Mouse (Mus musculus) T-helper 17 cell (primary cell): Measurements from ENCODE around the gene Sf3b2.

ENCODE experiments used
- in situ Hi-C, 2 experiments: fragments of 300-600 bp; cut with MboI, MseI; formaldehyde crosslinking; loops; 1 replicate in 1 of 2; 2 replicates in 1 of 2; pipeline ENCODE4 v1.15.1; 2025; ENCODE audit warnings: high pct_unique_total_duplicates in 2 of 2

The Sf3b2 gene

DNA sequence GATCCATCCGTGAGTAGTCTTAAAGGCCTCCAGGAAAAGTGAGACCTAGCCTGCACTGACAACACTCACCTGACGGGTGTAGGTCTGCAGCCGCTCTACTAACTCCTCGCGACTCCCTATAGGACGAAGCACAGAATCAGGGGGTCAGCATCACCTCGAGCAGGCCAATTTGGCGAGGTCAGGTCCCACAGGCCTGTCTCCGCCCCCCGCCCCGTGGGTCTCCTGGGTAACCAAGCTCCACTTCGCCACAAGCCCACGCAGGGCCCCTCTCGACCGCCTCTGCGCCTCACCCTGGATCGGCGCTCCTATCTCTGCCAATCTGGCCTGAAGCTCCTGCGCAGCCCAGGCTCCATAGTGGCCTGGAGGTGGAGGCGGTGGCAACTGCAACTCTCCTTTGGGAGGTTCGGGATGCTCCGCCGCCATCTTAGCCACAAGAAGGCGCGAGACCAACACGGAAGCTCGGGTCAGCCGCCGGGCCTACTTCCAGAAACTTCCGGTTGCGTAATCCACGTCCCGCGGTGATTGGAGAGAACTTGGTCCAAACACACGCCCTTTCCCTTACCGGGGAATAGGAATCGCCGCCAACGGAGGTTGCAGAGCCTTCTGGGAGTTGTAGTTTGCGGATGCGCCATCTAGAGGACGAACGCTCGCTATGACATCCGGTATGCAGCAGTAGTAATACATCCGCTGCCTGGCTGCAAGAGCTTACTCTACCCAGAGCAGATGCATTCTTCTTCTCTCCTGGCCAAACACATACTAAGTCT is at the start of gene Sf3b2:
Gene Sf3b2 (minus strand): TSS at position 484 of the 764 bp plus-strand sequence.
- in situ Hi-C loops = loop anchor here in 1 of 2 experiments (5.0 kb wide), 1 partner anchor 47 kb away; no protein-coding TSS in a partner anchor

DNA sequence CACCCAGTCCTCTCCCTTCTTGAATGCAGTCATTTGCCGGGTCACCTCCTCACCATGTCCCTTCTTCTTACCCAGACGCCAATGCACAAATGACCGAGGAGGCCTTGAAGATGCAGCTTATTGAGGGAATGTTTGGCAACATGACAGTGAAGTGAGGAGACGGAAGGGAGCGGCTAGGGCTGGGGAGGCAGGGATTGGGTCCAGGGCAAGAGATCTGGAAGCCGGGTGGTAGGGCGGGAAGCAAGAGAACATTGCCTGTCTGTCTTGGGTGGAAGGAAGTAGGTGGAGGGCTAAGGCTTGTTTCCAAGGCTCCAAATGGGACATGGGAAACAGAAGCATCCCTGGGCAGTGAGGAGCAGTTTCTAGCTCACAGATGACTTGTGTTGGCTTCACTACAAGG is 46.1 kb upstream of the Sf3b2 start:
- in situ Hi-C loops = loop anchor here (5.0 kb wide), 2 partner anchors 39 to 44 kb away; partner anchors contain the start of genes Gal3st3 (in 1 of the 2) and Sf3b2 (in 1 of the 2)

- in situ Hi-C loops = no loop called here
Measured at GRCm38 (mm10) chr19:5337975-5338374, 42.7 kb upstream of the Sf3b2 start.

DNA sequence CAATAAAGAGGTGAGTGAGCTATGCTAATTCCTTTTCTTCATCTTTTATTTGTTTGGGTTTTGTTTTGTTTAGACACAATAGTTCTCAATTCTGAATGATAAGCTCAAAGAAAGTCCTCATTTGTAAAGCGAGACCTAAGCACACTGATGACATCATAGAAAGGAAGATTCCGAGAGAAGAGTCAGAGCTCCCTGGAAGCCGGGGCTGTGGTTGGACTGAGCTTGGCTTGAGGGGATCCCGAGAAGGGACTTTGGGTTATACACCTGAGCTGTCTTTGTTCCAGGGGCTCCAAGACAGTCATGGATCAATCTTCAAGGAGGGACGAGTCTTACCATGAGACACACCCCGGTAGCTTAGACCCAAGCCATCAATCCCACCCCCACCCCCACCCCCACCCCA is 40.2 kb upstream of the Sf3b2 start, which contains the start of gene Catsper1:
Gene Catsper1 (plus strand): TSS at position 301 of the 400 bp plus-strand sequence.
- in situ Hi-C loops = no loop called here

- in situ Hi-C loops = no loop called here
Measured at GRCm38 (mm10) chr19:5334741-5335140, 39.5 kb upstream of the Sf3b2 start.

DNA sequence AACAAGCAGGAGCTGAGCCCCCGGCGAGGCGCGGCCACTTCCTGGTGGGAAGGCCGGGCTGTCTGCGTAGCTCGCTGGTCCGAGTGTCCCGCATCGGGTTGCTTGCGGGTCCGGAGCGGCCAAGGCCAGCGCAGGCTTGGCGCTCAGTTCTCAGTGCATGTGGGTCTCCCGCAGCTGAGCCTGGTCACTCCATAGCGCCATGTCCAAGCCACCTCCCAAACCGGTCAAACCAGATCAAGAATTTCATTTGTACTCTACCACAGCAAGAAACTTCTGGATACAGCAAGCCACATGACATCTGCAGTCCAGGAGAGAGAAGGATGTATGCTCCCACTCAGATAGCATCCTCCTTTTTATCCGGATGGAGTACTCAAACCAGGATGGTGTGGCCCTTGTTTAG is 32.7 kb upstream of the Sf3b2 start:
- in situ Hi-C loops = no loop called here

DNA sequence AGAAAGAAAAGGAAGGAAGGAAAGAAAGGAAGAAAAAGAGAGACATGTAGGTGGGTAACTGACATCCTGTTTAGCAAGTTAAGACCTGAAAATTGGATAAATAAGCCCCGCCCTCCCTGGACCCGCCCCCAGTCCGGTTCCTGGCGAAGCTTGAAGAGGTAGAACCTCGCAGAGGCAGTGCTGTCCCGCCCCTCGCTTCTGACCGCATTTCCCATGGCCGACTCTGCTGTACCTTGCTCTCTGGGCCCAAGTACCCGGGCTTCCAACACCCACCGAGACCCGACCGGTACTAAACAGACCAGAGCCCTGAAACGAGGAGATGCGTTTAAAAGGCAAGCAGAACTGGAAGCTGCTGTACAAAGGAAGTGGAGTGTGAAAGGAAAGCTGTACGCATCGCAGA is 28.5 kb upstream of the Sf3b2 start:
- in situ Hi-C loops = no loop called here

DNA sequence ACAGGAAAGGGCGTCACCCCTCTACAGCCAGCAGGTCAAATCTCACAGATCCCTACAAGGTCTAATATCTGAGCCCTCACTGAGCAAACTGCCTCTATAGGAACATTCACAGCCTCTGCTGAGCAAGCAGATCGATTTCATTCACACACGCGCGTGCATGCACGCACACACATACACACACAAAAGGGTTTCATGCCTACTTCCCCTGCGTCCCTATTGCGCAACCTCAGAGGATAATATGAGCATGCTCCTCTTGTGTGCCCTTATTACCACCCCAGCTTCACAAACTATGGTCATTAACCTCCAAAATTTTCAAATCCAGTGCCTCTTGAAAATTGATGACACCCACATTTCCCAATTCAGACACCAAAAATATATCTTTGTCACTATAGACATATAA is 17.9 kb upstream of the Sf3b2 start:
- in situ Hi-C loops = no loop called here

GRCm38 (mm10) chr19:5309025-5309424 is 13.8 kb upstream of the Sf3b2 start:
- in situ Hi-C loops = no loop called here

GRCm38 (mm10) chr19:5306968-5307734 is 11.9 kb upstream of the Sf3b2 start:
- in situ Hi-C loops = no loop called here

- in situ Hi-C loops = no loop called here
Measured at GRCm38 (mm10) chr19:5306279-5306678, 11.0 kb upstream of the Sf3b2 start.

DNA sequence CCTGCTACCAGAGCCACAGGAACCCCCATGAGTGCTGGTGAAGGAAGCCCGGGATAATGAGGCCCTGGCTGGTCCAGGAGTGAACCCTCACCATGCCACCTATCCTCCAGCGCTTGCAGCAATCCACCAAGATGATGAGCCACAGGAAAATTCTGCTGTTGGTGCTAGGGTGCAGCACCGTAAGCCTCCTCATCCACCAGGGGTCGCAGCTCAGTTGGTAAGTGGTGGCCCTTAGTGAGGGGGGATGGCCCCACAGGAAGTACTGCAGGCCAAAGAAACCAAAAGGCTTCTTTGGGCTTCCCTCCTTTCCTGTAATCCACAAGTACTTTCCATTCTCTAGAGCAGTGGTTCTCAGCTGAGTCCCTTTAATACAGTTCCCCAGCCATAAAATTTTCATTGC is 7.2 kb upstream of the Sf3b2 start:
- in situ Hi-C loops = loop anchor here in 1 of 2 experiments (5.0 kb wide), 1 partner anchor 40 kb away; no protein-coding TSS in a partner anchor

DNA sequence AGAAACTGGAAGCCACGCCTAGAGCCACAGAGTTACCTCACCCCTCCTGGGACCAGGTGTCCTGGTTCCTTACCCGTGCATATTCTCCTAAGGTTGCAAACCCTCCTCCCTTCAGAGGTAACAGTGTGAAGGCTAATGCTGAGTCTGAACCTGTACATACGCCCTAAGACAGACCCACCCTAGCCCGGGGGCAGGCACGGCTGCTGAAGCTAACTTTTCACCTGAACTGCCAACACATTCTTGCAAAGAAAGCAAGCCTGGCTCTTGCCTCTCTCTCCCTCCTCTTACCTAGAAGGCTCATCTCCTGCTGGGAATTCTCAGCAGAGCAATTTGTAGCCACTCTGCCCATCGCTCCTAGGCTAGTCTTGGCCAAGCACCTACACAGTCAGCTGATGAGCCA is 5.3 kb upstream of the Sf3b2 start:
- in situ Hi-C loops = loop anchor here in 1 of 2 experiments (5.0 kb wide), 1 partner anchor 42 kb away; no protein-coding TSS in a partner anchor

GRCm38 (mm10) chr19:5297903-5298800 is 2.9 kb upstream of the Sf3b2 start, which contains the start of gene Gal3st3:
Gene Gal3st3, plus strand, starts transcription at chr19:5298331.
- in situ Hi-C loops = loop anchor here in 1 of 2 experiments (5.0 kb wide), 1 partner anchor 44 kb away; no protein-coding TSS in a partner anchor

- in situ Hi-C loops = loop anchor here in 1 of 2 experiments (5.0 kb wide), 1 partner anchor 46 kb away; no protein-coding TSS in a partner anchor
Measured at GRCm38 (mm10) chr19:5296630-5297029, 1.4 kb upstream of the Sf3b2 start.

GRCm38 (mm10) chr19:5295736-5296075 is 451 bp upstream of the Sf3b2 start:
- in situ Hi-C loops = loop anchor here in 1 of 2 experiments (5.0 kb wide), 1 partner anchor 47 kb away; no protein-coding TSS in a partner anchor

DNA sequence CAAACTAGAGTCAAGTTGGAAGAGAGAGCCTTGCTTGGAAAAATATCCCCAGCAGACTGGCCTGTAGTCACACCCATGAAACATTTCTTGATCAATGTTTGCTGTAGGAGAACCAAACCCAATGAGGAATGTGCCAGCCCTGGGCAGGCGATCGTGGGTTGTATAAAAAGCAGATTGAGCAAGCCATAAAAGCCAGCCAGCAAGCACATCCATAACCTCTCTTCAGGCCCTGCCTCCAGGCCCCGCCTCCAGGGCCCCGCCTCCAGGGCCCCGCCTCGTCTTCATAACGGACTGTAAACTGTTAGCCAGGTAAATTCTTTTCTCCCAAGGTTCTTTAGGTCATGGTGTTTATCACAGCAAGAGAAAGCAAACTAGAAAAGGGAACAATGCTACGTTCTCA is 16.9 kb downstream of the Sf3b2 start:
- in situ Hi-C loops = loop anchor here (5.0 kb wide), 2 partner anchors 86 to 106 kb away; no protein-coding TSS in a partner anchor

DNA sequence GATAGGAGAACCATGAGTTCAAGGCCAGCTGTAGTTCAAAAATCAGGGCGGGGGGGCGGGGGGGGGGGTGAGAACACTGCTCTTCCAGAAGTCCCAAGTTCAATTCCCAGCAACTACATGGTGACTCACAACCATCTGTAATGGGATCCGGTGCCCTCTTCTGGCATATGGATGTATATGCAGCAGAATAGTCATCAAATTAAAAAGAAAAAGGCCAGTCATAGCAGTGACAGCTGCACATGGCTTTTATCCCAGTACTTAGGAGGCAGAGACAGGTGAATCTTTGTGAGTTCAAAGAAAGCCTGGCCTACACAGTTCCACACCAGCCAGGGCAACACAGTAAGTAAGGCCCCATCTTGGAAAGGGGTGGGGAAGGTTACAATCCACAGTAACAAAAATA is 18.1 kb downstream of the Sf3b2 start:
- in situ Hi-C loops = loop anchor here (5.0 kb wide), 2 partner anchors 85 to 105 kb away; no protein-coding TSS in a partner anchor

DNA sequence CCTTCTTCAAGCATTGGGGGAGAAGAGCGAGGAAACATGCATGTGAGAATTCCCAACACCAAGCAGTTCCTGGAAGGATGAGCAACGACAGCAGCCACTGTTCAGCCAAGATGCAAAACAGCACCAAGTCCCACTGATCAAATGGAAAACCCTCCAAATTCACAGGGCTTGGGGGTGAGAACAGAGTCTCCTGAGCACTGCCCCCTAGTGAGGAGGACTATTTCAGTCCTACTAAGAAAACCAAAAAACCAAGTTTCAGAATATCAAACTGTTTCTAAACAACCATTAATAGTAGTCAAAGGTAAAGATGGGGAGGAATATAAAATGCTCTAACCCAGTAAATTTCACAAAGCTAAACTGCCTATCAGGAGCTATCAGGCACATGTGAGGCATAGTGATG is 18.7 kb downstream of the Sf3b2 start:
- in situ Hi-C loops = loop anchor here (5.0 kb wide), 2 partner anchors 84 to 104 kb away; no protein-coding TSS in a partner anchor

DNA sequence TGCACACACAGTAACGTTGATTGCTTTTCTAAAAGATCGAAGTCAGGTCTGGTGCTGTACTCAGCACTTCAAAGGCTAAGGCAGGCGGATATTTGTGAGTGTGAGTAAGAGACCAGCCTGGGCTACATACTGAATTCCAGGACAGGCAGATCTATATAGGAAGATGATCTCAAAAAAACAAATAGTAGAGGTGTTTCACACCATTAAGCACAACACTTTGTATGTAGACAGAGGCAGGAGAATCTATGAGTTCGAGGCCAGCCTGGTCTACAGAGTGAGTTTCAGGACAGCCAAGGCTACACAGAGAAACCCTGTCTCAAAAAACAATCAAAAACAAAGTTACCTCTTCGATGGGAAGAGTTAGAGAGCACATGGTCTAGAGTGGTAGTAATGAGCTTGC is 19.5 kb downstream of the Sf3b2 start:
- in situ Hi-C loops = loop anchor here (5.0 kb wide), 2 partner anchors 83 to 103 kb away; no protein-coding TSS in a partner anchor

DNA sequence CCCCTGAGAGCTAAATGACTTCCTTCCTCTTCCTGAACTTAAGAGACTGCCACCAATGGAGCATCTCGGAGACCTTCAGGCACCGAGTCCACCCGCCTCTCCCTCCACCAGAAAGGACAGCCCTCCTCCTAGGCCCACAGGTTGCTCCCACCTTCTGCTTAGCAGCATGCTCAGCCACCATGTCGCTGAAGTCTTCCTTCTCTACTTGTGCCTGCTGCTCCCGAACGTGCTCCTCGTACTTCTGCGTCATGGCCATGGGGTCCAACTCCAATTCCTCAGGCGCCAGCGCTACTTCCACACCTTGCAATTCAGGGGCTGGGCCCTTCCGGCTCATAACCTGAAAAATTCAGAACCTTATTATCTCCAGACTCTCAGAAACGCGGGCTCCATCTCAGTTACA is 20.6 kb downstream of the Sf3b2 start:
- in situ Hi-C loops = loop anchor here (5.0 kb wide), 2 partner anchors 82 to 102 kb away; no protein-coding TSS in a partner anchor
